Mouse (Mus musculus): ENCODE measurements around the gene Tsg101. TPM values are rescaled to one million over a fixed set of nuclear protein-coding genes. Genes with fewer than 3 reads are reported as not detected.

The Tsg101 gene
- polyA plus RNA-seq, 1 experiment from 2014 or later, result 315 TPM

DNA sequence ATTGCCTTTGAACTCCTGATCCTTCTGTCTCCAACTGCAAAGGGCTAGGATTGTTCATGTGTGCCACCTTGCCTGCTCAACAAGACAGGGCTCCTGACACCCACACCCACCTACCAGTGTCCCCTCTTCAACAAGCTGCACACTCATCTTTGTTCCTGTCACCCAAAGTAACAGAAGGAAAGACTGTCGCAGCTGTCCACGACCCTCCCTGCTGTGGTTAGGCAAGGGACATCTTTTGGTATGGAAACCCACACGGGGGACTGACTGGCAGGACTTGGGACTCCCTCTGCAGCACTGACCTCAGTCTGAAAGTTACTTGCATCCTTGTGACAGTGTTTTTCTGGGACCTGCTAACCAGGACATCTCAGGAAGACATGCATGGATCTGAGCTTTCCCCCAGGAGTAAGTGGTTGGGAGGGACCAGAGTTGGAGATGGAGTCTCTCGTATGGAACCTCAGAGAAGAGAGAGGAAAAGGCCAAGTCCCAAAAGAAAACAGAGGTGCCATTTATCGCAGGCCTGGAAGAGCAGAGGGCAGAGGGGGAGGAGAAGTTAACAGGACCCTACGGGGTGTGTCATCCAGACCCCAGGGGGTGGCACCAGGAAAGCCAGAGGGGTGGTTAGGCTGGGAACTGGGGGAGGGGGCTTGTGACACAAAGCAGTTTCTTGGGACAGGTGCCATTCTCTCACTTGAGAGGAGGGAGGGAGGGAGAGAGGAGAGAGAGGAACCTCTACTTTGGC lies 78.8 kb downstream of the Tsg101 start, which contains the start of gene Ldha:
Gene Ldha, plus strand, starts transcription at position 689 of the 739 bp plus-strand sequence.
- H3K36me3 ChIP-seq, result no peaks in the 10 kb centered on the region
- H3K9me3 ChIP-seq, result no peaks in the 10 kb centered on the region
- H3K27me3 ChIP-seq (ENCODE audit: insufficient read depth, poor library complexity, severe bottlenecking), result peaks cover 27% of the 10 kb centered on the region; the same call in 1 of the 2 replicates
- H3K4me3 ChIP-seq, result no peak within 1 kb of the TSS
- no peak for DNase-seq (ENCODE audit: low spot score)
- H3K27ac ChIP-seq, result 0 out of 2 replicates have a peak within 1 kb of the TSS, but pooled peaks have one; percentile 4
- H3K4me1 ChIP-seq (replicated peaks), result peaks cover 72% of the 10 kb centered on the region
- WGBS, result 27% methylated on average over 6 of the region's 6 CpGs

DNA sequence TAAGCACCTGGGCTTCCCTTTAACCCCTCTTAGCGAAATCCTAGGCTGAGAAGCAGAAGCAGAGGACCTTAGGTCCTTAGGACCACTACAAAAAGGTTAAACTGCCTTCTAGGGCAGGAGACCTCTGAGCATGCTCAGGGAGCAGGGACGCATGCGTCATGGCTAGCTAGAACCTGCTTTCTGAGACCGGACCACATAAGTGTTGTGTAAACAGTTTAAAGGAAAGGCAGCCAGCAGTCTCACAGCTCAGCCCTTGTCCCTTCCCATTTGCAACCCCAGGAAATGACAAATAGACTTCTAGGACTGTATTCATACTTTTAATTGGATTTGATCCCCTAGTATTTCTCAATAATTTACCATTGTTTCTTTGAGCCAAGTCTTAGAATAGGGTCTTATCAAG lies 79.4 kb downstream of the Tsg101 start:
- Histone ChIP-seq H3K4me1 (replicated peaks) (peaks cover 70% of the 10 kb centered on the region), H3K27ac (no peak overlapping the region), H3K4me3 (no peak overlapping the region), H3K36me3 (no peaks in the 10 kb centered on the region), H3K9me3 (no peaks in the 10 kb centered on the region), H3K27me3 (ENCODE audit: insufficient read depth, poor library complexity, severe bottlenecking) (peaks cover 27% of the 10 kb centered on the region; the same call in 1 of the 2 replicates)
- WGBS, result 50% methylated on average over 4 of the region's 4 CpGs
- DNase-seq (ENCODE audit: low spot score), result no peak

DNA sequence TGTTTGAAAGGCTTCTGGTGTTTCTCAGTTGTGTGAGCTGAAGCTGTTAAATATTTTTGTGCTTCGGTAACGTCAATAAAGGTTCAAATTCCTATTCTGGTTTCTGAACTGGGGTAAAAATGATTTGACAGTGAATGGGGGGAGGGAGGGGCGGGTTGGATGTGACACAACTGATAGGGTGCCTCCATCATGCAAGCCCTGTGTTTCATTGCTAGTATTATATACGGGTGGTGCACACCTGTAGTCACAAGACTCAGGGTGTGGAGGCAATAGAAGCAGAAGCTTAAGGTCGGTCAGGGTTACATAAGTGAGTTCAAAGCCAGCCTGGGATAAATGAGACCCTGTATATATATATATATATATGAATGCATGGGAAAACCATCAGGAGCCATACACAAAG lies 79.9 kb downstream of the Tsg101 start:
- Histone ChIP-seq H3K27ac (no peak overlapping the region), H3K9me3 (no peaks in the 10 kb centered on the region), H3K36me3 (no peaks in the 10 kb centered on the region), H3K4me3 (no peak overlapping the region), H3K4me1 (replicated peaks) (peaks cover 70% of the 10 kb centered on the region), H3K27me3 (ENCODE audit: insufficient read depth, poor library complexity, severe bottlenecking) (peaks cover 27% of the 10 kb centered on the region; the same call in 1 of the 2 replicates)
- WGBS, result 70% methylated on average over 5 of the region's 5 CpGs
- no peak for DNase-seq (ENCODE audit: low spot score)

DNA sequence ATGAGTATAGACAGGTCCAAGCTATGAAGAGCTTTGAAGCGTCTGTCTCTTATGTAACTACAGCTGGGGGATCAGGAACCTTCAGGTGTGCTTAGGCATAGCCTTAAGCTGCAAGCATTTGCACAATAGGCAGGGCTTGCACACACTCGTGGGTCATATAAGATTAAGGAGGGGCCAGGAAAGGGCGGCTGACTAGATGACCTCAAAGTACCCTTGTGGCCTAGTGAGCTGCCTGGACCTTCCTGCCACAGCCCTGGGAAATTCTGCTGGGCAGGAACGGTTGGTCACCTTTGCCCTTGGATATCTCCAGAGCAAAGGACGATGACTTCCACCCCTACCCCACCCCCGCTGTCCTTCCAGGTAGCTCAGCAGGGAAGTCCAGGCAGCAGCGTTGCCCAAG lies 80.3 kb downstream of the Tsg101 start:
- WGBS, result 29% methylated on average over 7 of the region's 7 CpGs
- Histone ChIP-seq H3K36me3 (no peaks in the 10 kb centered on the region), H3K27me3 (ENCODE audit: insufficient read depth, poor library complexity, severe bottlenecking) (peaks cover 27% of the 10 kb centered on the region; the same call in 1 of the 2 replicates), H3K27ac (peak overlapping the region; percentile 50; the same call in 1 of the 2 replicates), H3K4me3 (no peak overlapping the region), H3K9me3 (no peaks in the 10 kb centered on the region), H3K4me1 (replicated peaks) (peaks cover 70% of the 10 kb centered on the region)
- no peak for DNase-seq (ENCODE audit: low spot score)

Other genes with a start within 250 kb of the Tsg101 start
- 0.67 and 1.6 TPM in 2 replicates for gene Tph1, start 247.4 kb downstream of the Tsg101 start, polyA plus RNA-seq (2016; fragmentation: Nextera tagmentation; extraction: Ambion mirVana)
- gene Saal1, start 209.3 kb downstream of the Tsg101 start, polyA plus RNA-seq (2016; fragmentation: Nextera tagmentation; extraction: Ambion mirVana), result 35.7 and 44.7 TPM in 2 replicates
- not detected in 2 replicates for gene Saa3, start 204.3 kb downstream of the Tsg101 start, polyA plus RNA-seq (2016; fragmentation: Nextera tagmentation; extraction: Ambion mirVana)
- gene Saa4, start 187.4 kb downstream of the Tsg101 start, polyA plus RNA-seq (2016; fragmentation: Nextera tagmentation; extraction: Ambion mirVana), result not detected in 2 replicates
- 0.21 and 1.3 TPM in 2 replicates for gene Saa1, start 177.0 kb downstream of the Tsg101 start, polyA plus RNA-seq (2016; fragmentation: Nextera tagmentation; extraction: Ambion mirVana)
- 0.29 and 0.58 TPM in 2 replicates for gene Saa2, start 168.2 kb downstream of the Tsg101 start, polyA plus RNA-seq (2016; fragmentation: Nextera tagmentation; extraction: Ambion mirVana)
- gene Hps5, start 123.9 kb downstream of the Tsg101 start, polyA plus RNA-seq (2016; fragmentation: Nextera tagmentation; extraction: Ambion mirVana), result 20.0 and 21.1 TPM in 2 replicates
- gene Gtf2h1, start 123.9 kb downstream of the Tsg101 start, polyA plus RNA-seq (2016; fragmentation: Nextera tagmentation; extraction: Ambion mirVana), result 42.0 and 53.0 TPM in 2 replicates
- 2,204 and 3,422 TPM in 2 replicates for gene Ldha, start 78.5 kb downstream of the Tsg101 start, polyA plus RNA-seq (2016; fragmentation: Nextera tagmentation; extraction: Ambion mirVana)
- not detected in 2 replicates for gene Ldhc, start 58.8 kb downstream of the Tsg101 start, polyA plus RNA-seq (2016; fragmentation: Nextera tagmentation; extraction: Ambion mirVana)
- gene Uevld, start 38.6 kb upstream of the Tsg101 start, polyA plus RNA-seq (2016; fragmentation: Nextera tagmentation; extraction: Ambion mirVana), result 9.9 and 12.3 TPM in 2 replicates
- gene Gm9999, start 63.6 kb upstream of the Tsg101 start, polyA plus RNA-seq (2016; fragmentation: Nextera tagmentation; extraction: Ambion mirVana), result not detected in 2 replicates
- 10.4 and 11.7 TPM in 2 replicates for gene Spty2d1, start 88.4 kb upstream of the Tsg101 start, polyA plus RNA-seq (2016; fragmentation: Nextera tagmentation; extraction: Ambion mirVana)
- 11.2 and 12.8 TPM in 2 replicates for gene Tmem86a, start 130.6 kb upstream of the Tsg101 start, polyA plus RNA-seq (2016; fragmentation: Nextera tagmentation; extraction: Ambion mirVana)
- 10.7 and 30.9 TPM in 2 replicates for gene Ptpn5, start 213.7 kb upstream of the Tsg101 start, polyA plus RNA-seq (2016; fragmentation: Nextera tagmentation; extraction: Ambion mirVana)

Measured in hindbrain, embryonic 10.5 days (tissue).